ENCODE assay signal across 9 mouse cellular contexts in the genomic region with DNA sequence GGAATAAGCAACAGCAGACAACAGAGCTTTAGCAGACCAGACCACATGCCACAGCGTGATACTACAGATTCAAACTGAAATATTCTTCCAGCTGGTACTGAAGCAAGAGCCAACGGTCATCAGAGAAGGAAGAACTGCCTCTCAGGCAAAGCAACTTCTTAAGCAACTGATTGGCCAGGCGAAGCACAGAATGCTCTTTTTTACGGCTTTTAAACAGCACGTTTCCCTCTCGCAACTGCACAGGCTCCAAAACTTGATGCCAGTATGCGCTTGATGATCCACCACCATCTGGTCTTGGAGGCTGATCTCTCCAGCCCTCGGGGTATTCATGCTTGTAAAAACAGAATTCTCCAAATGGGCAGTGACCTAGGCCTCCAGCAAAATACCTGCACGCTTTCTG. TPM values are rescaled to one million over a fixed set of nuclear protein-coding genes. Genes with fewer than 3 reads are reported as not detected.
DNase-seq lines count a peak whose midpoint lies in the region; ATAC-seq and TF ChIP-seq lines count a peak whose summit lies in the region.
"Had no signal": no experiment of that assay in that cellular context is flagged by ENCODE, and none has a peak within 500 bp of the region (broad histone marks: within the 10 kb centered on the region; RNA-seq: fewer than 3 reads in every experiment).

No protein-coding gene starts in this region.

- H3K4me1 ChIP-seq in ES-Bruce4 (ENCODE audit: control insufficient read depth, insufficient read depth, low read length), result no peaks in the 10 kb centered on the region
- no peaks in the 10 kb centered on the region for H3K4me1 ChIP-seq in forebrain, embryonic 14.5 days (ENCODE audit: control insufficient read depth, insufficient read depth, low read length)
- H3K4me1 ChIP-seq in midbrain, embryonic 10.5 days, result peaks cover 15% of the 10 kb centered on the region; the same call in 1 of the 2 replicates

- H3K4me2 ChIP-seq in forebrain, embryonic 14.5 days (ENCODE audit: low read length), result peak overlapping the region; percentile 63

- peak overlapping the region; percentile 86; the same call in 1 of the 2 replicates for H3K4me3 ChIP-seq in ES-Bruce4 (ENCODE audit: low read depth, low read length)
- H3K4me3 ChIP-seq in forebrain, embryonic 14.5 days (ENCODE audit: low read depth, low read length), result peak overlapping the region; percentile 68
- peak overlapping the region; percentile 80 for H3K4me3 ChIP-seq in midbrain, embryonic 10.5 days

- no peak for ATAC-seq in forebrain, embryonic 14.5 days
- ATAC-seq in erythroblast, adult 5-6 weeks (replicated peaks; ENCODE audit: low FRiP score, poor library complexity, severe bottlenecking), result no peak

- WGBS in forebrain, embryonic 14.5 days, result 52% methylated on average over 9 of the region's 9 CpGs
- WGBS in midbrain, embryonic 10.5 days, result 56% methylated on average over 9 of the region's 9 CpGs

- H3K9me3 ChIP-seq in ES-Bruce4 (replicated peaks; ENCODE audit: control insufficient read depth, insufficient read depth, low read length, poor library complexity, severe bottlenecking), result no peaks in the 10 kb centered on the region; the same call in 1 of the 2 replicates
- H3K9me3 ChIP-seq in forebrain, embryonic 14.5 days (replicated peaks; ENCODE audit: control insufficient read depth, low read length), result no peaks in the 10 kb centered on the region
- peaks cover 17% of the 10 kb centered on the region for H3K9me3 ChIP-seq in midbrain, embryonic 10.5 days (replicated peaks)

- TF ChIP-seq CTCF in ES-Bruce4 (IDR thresholded peaks at IDR 0.05; ENCODE audit: low read depth, low read length), result no peak

- no peak overlapping the region for H3K27ac ChIP-seq in ES-Bruce4 (ENCODE audit: insufficient read depth, low read length)
- H3K27ac ChIP-seq in forebrain, embryonic 14.5 days (ENCODE audit: low read depth, low read length), result peak overlapping the region; percentile 90
- peak overlapping the region; percentile 97 for H3K27ac ChIP-seq in midbrain, embryonic 10.5 days (replicated peaks)

- DNase-seq in heart, adult 11 months, result peak; percentile 73
- DNase-seq in heart, postnatal 25 days (ENCODE audit: low spot score), result no peak
- DNase-seq in forebrain, embryonic 14.5 days (ENCODE audit: low spot score), result peak; percentile 42
- DNase-seq in midbrain, embryonic 10.5 days (ENCODE audit: low spot score), result peak; percentile 15
- DNase-seq in right cerebral cortex, postnatal 4 days, result no peak
- no peak for DNase-seq in liver
- DNase-seq: heart, postnatal 36 days had no signal

- intact Hi-C loops in heart, postnatal 25 days (cut with DNase I), result no loop called here

- TF ChIP-seq EP300 in ES-Bruce4 (IDR thresholded peaks at IDR 0.05; ENCODE audit: insufficient read depth, low read depth, low read length), result no peak

- TF ChIP-seq POLR2A in ES-Bruce4 (IDR thresholded peaks at IDR 0.05; ENCODE audit: insufficient read depth, low read length), result no peak

- H3K36me3 ChIP-seq in ES-Bruce4 (ENCODE audit: control insufficient read depth, insufficient read depth, low read length, poor library complexity, severe bottlenecking), result no peaks in the 10 kb centered on the region
- no peaks in the 10 kb centered on the region for H3K36me3 ChIP-seq in forebrain, embryonic 14.5 days (ENCODE audit: control insufficient read depth, insufficient read depth, low read length)
- H3K36me3 ChIP-seq in midbrain, embryonic 10.5 days, result no peaks in the 10 kb centered on the region

- H3K9ac ChIP-seq in ES-Bruce4 (ENCODE audit: low read depth, poor library complexity, severe bottlenecking), result no peak overlapping the region
- H3K9ac ChIP-seq in forebrain, embryonic 14.5 days (ENCODE audit: low read length), result peak overlapping the region; percentile 87

- H3K27me3 ChIP-seq in ES-Bruce4 (ENCODE audit: control insufficient read depth, insufficient read depth, low read length, poor library complexity, severe bottlenecking), result no peaks in the 10 kb centered on the region
- H3K27me3 ChIP-seq in forebrain, embryonic 14.5 days (replicated peaks; ENCODE audit: control insufficient read depth, insufficient read depth, low read length), result no peaks in the 10 kb centered on the region
- H3K27me3 ChIP-seq in midbrain, embryonic 10.5 days (ENCODE audit: low read depth, poor library complexity, severe bottlenecking), result no peaks in the 10 kb centered on the region

RNA-seq across cellular contexts. Expression of a gene that starts 1.6 kb away (rescaled TPM):
- under 1 TPM; 0.29 to 0.48 TPM for total RNA-seq in heart, postnatal 25 days (2021)
- polyA plus RNA-seq in ES-Bruce4 (2011; ENCODE audit: insufficient read depth, insufficient read length, low read depth, missing spikeins), result 3.7 and 3.8 TPM in 2 replicates
- 20.0 and 23.7 TPM in 2 replicates for polyA plus RNA-seq in forebrain, embryonic 14.5 days (2014; fragmentation: Nextera tagmentation; extraction: Ambion mirVana)
- 18.4 and 21.2 TPM in 2 replicates for polyA plus RNA-seq in midbrain, embryonic 10.5 days (2016; fragmentation: Nextera tagmentation; extraction: Ambion mirVana)
- not detected in 2 replicates for total RNA-seq in erythroblast, adult 5-6 weeks (2015; ENCODE audit: low replicate concordance)
- total RNA-seq in erythroblast, adult 5-6 weeks (2017; ENCODE audit: low replicate concordance), result not detected in 2 replicates

RNA-seq across cellular contexts. Expression of a gene that starts 41.5 kb away (rescaled TPM):
- not detected for total RNA-seq in heart, postnatal 25 days (2021)
- 0.62 and 0.94 TPM in 2 replicates for polyA plus RNA-seq in ES-Bruce4 (2011; ENCODE audit: insufficient read depth, insufficient read length, low read depth, missing spikeins)
- polyA plus RNA-seq in forebrain, embryonic 14.5 days (2014; fragmentation: Nextera tagmentation; extraction: Ambion mirVana), result 11.8 and 14.0 TPM in 2 replicates
- polyA plus RNA-seq in midbrain, embryonic 10.5 days (2016; fragmentation: Nextera tagmentation; extraction: Ambion mirVana), result 8.6 and 14.0 TPM in 2 replicates
- not detected in 2 replicates for total RNA-seq in erythroblast, adult 5-6 weeks (2015; ENCODE audit: low replicate concordance)
- total RNA-seq in erythroblast, adult 5-6 weeks (2017; ENCODE audit: low replicate concordance), result not detected in 2 replicates
- total RNA-seq: heart, postnatal 36 days had no signal

RNA-seq across cellular contexts. Expression of a gene that starts 46.0 kb away (rescaled TPM):
- total RNA-seq in heart, postnatal 25 days (2021), result 1 to 10 TPM; 1.3 to 1.8 TPM
- 3.0 and 3.7 TPM in 2 replicates for polyA plus RNA-seq in ES-Bruce4 (2011; ENCODE audit: insufficient read depth, insufficient read length, low read depth, missing spikeins)
- 18.9 and 25.5 TPM in 2 replicates for polyA plus RNA-seq in forebrain, embryonic 14.5 days (2014; fragmentation: Nextera tagmentation; extraction: Ambion mirVana)
- 105 and 117 TPM in 2 replicates for polyA plus RNA-seq in midbrain, embryonic 10.5 days (2016; fragmentation: Nextera tagmentation; extraction: Ambion mirVana)
- total RNA-seq in erythroblast, adult 5-6 weeks (2015; ENCODE audit: low replicate concordance), result 1.2 TPM in 1 of 2 replicates, not detected in the other
- total RNA-seq in erythroblast, adult 5-6 weeks (2017; ENCODE audit: low replicate concordance), result 0.14 and 0.17 TPM in 2 replicates

Comparison
In these comparisons a context has a peak if more than half of its experiments do, and no peak if none do; other contexts are left out.
1. DNase-seq: peak in heart, adult 11 months (single experiment), forebrain, embryonic 14.5 days (single experiment) and midbrain, embryonic 10.5 days (single experiment); none in heart, postnatal 25 days (single experiment), right cerebral cortex, postnatal 4 days (single experiment) and liver (single experiment).
2. Peak in every context shown above with its lines, with median percentiles within 50 percentile points of each other: H3K4me3 ChIP-seq.